Mouse (Mus musculus) ES-E14 (cell line): ENCODE data around the gene Etnk1. TPM values are rescaled to one million over a fixed set of nuclear protein-coding genes. Genes with fewer than 3 reads are reported as not detected.

Experiments
- DNase-seq: peaks from one replicate; pipeline ENCODE4 v3.0.0-alpha.2; 2013; ENCODE audit warnings: low read depth, low spot score
- H3K27ac ChIP-seq: 2 replicates; pipeline ENCODE4 v1.5.1; 2012; ENCODE audit warnings: low read depth, mild to moderate bottlenecking, low read length, moderate library complexity, mixed read lengths; ENCODE audit not compliant: poor library complexity, insufficient read depth, severe bottlenecking
- H3K36me3 ChIP-seq: 2 replicates; pipeline ENCODE4 v1.6.1; 2012; ENCODE audit warnings: mild to moderate bottlenecking, low read length, moderate library complexity, mixed read lengths; ENCODE audit not compliant: control insufficient read depth, poor library complexity, insufficient read depth, severe bottlenecking
- H3K4me1 ChIP-seq, 2 experiments: fragments of 150-350 bp in 1 of 2; sonication (generic) in 1 of 2; 2 replicates each; pipeline ENCODE4 v1.6.1; 2012; ENCODE audit warnings: low read length in 2 of 2, mild to moderate bottlenecking in 1 of 2, mixed read lengths in 1 of 2; ENCODE audit not compliant: control insufficient read depth in 2 of 2, insufficient read depth in 2 of 2, poor library complexity in 1 of 2
- H3K4me3 ChIP-seq, 2 experiments: fragments of 150-350 bp in 1 of 2; sonication (generic) in 1 of 2; 2 replicates each; pipeline ENCODE4 v1.5.1; 2012; ENCODE audit warnings: low read length in 2 of 2, low read depth in 1 of 2, mild to moderate bottlenecking in 1 of 2, mixed read lengths in 1 of 2; ENCODE audit not compliant: insufficient read depth in 1 of 2, poor library complexity in 1 of 2, severe bottlenecking in 1 of 2
- H3K9ac ChIP-seq: 2 replicates; pipeline ENCODE4 v1.6.1; 2012; ENCODE audit warnings: low read depth, mild to moderate bottlenecking, low read length, mixed read lengths; ENCODE audit not compliant: poor library complexity, insufficient read depth, severe bottlenecking
- H3K9me3 ChIP-seq: fragments of 150-350 bp; sonication (generic); 2 replicates; pipeline ENCODE4 v1.6.1; 2012; ENCODE audit warnings: low read depth, mild to moderate bottlenecking, low read length; ENCODE audit not compliant: control insufficient read depth, insufficient read depth
- CHD2 ChIP-seq: IDR thresholded peaks from 2 replicates; pipeline ENCODE4 v1.6.1; 2014; ENCODE audit warnings: mild to moderate bottlenecking, low read depth, low read length, inconsistent platforms
- HCFC1 ChIP-seq: IDR thresholded peaks from 2 replicates; pipeline ENCODE4 v1.6.1; 2012; ENCODE audit warnings: low read length, inconsistent platforms, borderline replicate concordance; ENCODE audit not compliant: insufficient read depth
- MAFK ChIP-seq: IDR thresholded peaks from 2 replicates; pipeline ENCODE4 v1.6.1; 2014; ENCODE audit warnings: mild to moderate bottlenecking, low read depth, low read length, inconsistent platforms; ENCODE audit not compliant: insufficient read depth
- ZC3H11A ChIP-seq: IDR thresholded peaks from 2 replicates; pipeline ENCODE4 v1.6.1; 2012; ENCODE audit warnings: low read depth, mild to moderate bottlenecking, inconsistent platforms, low read length, borderline replicate concordance
- ZNF384 ChIP-seq: IDR thresholded peaks from 2 replicates; pipeline ENCODE4 v1.6.1; 2012; ENCODE audit warnings: low read depth, low read length, inconsistent platforms
- in situ Hi-C, 2 experiments: fragments of 600-800 bp; cut with MboI; formaldehyde crosslinking; loops; one replicate each; pipeline ENCODE4 v1.15.1; 2025; ENCODE audit warnings: low sequenced_read_pairs in 2 of 2, inconsistent platforms in 1 of 2; ENCODE audit not compliant: unreplicated experiment in 2 of 2
- total RNA-seq: library from RNA; depleted of rRNA; stranded (reverse); fragments of 300-350 nt; gene quantifications from 2 replicates; pipeline ENCODE4 v1.2.3, GENCODE M21; 2012

Gene Etnk1
- total RNA-seq, 1 experiment: 75.7 TPM

GRCm38 (mm10) chr6:143130411-143130810 lies 36.6 kb upstream of the Etnk1 start:
- in situ Hi-C loops: no loop called here
- DNase-seq: no peak
- Histone ChIP-seq H3K9ac (no peak overlapping the region), H3K27ac (no peak overlapping the region), H3K36me3 (no peaks in the 10 kb centered on the region), H3K4me1 (peaks cover 0 to 6% of the 10 kb centered on the region in 2 experiments; a peak in 2 of 4 replicates), H3K9me3 (no peaks in the 10 kb centered on the region), H3K4me3 (no peak overlapping the region)
- TF ChIP-seq CHD2 (no peak), ZC3H11A (no peak), MAFK (no peak), ZNF384 (no peak), HCFC1 (no peak)

- Histone ChIP-seq H3K4me3 (no peak overlapping the region), H3K9ac (no peak overlapping the region), H3K27ac (no peak overlapping the region), H3K9me3 (no peaks in the 10 kb centered on the region), H3K4me1 (peaks cover 0 to 8% of the 10 kb centered on the region in 2 experiments; a peak in 2 of 4 replicates), H3K36me3 (no peaks in the 10 kb centered on the region)
- no peak for TF ChIP-seq HCFC1
- no peak for TF ChIP-seq ZNF384
- no peak for DNase-seq
- in situ Hi-C loops: no loop called here
Measured at GRCm38 (mm10) chr6:143131895-143132652, 34.9 kb upstream of the Etnk1 start.

- in situ Hi-C loops: no loop called here
- Histone ChIP-seq H3K27ac (no peak overlapping the region), H3K4me3 (no peak overlapping the region), H3K4me1 (peaks cover 0 to 12% of the 10 kb centered on the region in 2 experiments; a peak in 2 of 4 replicates), H3K36me3 (no peaks in the 10 kb centered on the region), H3K9ac (no peak overlapping the region), H3K9me3 (no peaks in the 10 kb centered on the region)
- TF ChIP-seq HCFC1 (no peak), MAFK (no peak), CHD2 (no peak), ZC3H11A (no peak), ZNF384 (no peak)
- no peak for DNase-seq
Measured at GRCm38 (mm10) chr6:143133150-143133549, 33.9 kb upstream of the Etnk1 start.

GRCm38 (mm10) chr6:143135097-143135496 lies 31.9 kb upstream of the Etnk1 start:
- no peak for TF ChIP-seq MAFK
- no peak for TF ChIP-seq CHD2
- no peak for TF ChIP-seq HCFC1
- no peak for TF ChIP-seq ZNF384
- TF ChIP-seq ZC3H11A: no peak
- no peak overlapping the region for H3K9ac ChIP-seq
- H3K27ac ChIP-seq: no peak overlapping the region
- DNase-seq: no peak
- H3K9me3 ChIP-seq: no peaks in the 10 kb centered on the region
- H3K36me3 ChIP-seq: no peaks in the 10 kb centered on the region
- in situ Hi-C loops: no loop called here
- H3K4me1 ChIP-seq: peaks cover 0 to 20% of the 10 kb centered on the region in 2 experiments; a peak in 2 of 4 replicates
- H3K4me3 ChIP-seq: no peak overlapping the region

GRCm38 (mm10) chr6:143136688-143137087 lies 30.3 kb upstream of the Etnk1 start:
- Histone ChIP-seq H3K9ac (no peak overlapping the region), H3K4me3 (no peak overlapping the region), H3K36me3 (no peaks in the 10 kb centered on the region), H3K27ac (no peak overlapping the region), H3K9me3 (no peaks in the 10 kb centered on the region), H3K4me1 (peaks cover 4 to 28% of the 10 kb centered on the region in 2 experiments; a peak in 2 of 4 replicates)
- TF ChIP-seq ZC3H11A: no peak
- no peak for TF ChIP-seq CHD2
- no peak for TF ChIP-seq MAFK
- TF ChIP-seq ZNF384: no peak
- no peak for TF ChIP-seq HCFC1
- in situ Hi-C loops: no loop called here
- DNase-seq: no peak
